Mouse (Mus musculus) kidney, adult 2 months (tissue): ENCODE measurements at regions not wholly inside any gene's neighbourhood (a gene's known extent, or its start where the extent isn't known, plus 50 kb on each side); places are given as distances from the start of the nearest gene placed in this dataset.

Source experiments
- DNase-seq: peaks from one replicate; pipeline ENCODE4 v3.0.0; 2021
- H3K27ac ChIP-seq: fragments of 200-500 bp; 2 replicates; pipeline ENCODE4 v1.5.1; 2012; ENCODE audit warnings: low read depth, low read length, control low read depth, inconsistent platforms; ENCODE audit not compliant: insufficient read depth
- H3K27me3 ChIP-seq: fragments of 200-500 bp; replicated peaks from 2 replicates; pipeline ENCODE4 v1.6.1; 2012; ENCODE audit warnings: mild to moderate bottlenecking, moderate library complexity, low read length, inconsistent platforms; ENCODE audit not compliant: control insufficient read depth, insufficient read depth
- H3K36me3 ChIP-seq: fragments of 200-500 bp; 2 replicates; pipeline ENCODE4 v1.6.1; 2012; ENCODE audit warnings: mild to moderate bottlenecking, moderate library complexity, low read length, inconsistent platforms; ENCODE audit not compliant: control insufficient read depth, insufficient read depth
- H3K4me1 ChIP-seq: fragments of 200-500 bp; 2 replicates; pipeline ENCODE4 v1.6.1; 2011; ENCODE audit warnings: low read length; ENCODE audit not compliant: control insufficient read depth, insufficient read depth
- H3K4me3 ChIP-seq: fragments of 200-500 bp; 2 replicates; pipeline ENCODE4 v1.5.1; 2011; ENCODE audit warnings: mild to moderate bottlenecking, low read depth, low read length, control low read depth; ENCODE audit not compliant: insufficient read depth
- CTCF ChIP-seq: fragments of 200-500 bp; conservative IDR thresholded peaks from 2 replicates; pipeline ENCODE4 v1.5.1; 2011; ENCODE audit warnings: low read depth, mild to moderate bottlenecking, control low read depth, low read length, moderate library complexity, mixed read lengths; ENCODE audit not compliant: insufficient read depth, insufficient read length
- POLR2A ChIP-seq: fragments of 200-500 bp; IDR thresholded peaks from one replicate; pipeline ENCODE4 v1.6.1; 2011; ENCODE audit warnings: low read depth, low read length, control low read depth
- WGBS: fragments of 180-500 bp; shearing (Covaris S2); methylation state at CpG from one replicate; pipeline ENCODE4 v1.1.7; 2018; 5-methylcytosine and 5-hydroxymethylcytosine counted together

DNA sequence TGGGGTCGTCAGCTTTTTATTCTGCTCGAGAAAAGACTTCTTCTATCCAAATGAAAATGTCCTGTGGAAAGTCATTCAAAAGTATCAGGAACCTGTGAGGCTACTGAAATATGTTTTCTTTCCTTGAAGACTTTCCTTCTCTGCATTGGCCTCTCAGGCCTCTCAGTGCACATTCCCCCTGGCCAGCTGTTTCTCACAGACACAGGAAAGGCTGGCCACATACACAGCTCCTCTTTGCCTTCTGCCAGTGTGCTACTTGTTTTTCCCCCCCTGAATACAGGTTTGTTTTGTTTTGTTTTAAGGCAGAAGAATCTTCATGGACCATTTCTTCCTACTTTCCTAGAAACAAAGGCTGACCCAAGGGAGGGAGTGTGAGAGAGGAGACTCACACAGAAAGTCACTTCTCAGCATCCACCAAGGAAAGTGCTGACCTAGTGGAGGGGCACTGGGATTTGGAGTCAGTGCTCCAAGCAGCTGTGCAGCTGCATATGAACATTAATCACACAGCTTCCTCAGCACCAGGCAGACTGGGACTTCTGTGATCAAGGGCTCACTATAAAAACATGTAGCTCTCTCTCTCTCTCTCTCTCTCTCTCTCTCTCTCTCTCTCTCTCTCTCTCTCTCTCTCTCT, 324.0 kb downstream of the Etaa1 start:
- H3K4me3 ChIP-seq: no peak overlapping the region
- TF ChIP-seq POLR2A (no peak), CTCF (no peak)
- no peaks in the 10 kb centered on the region for H3K27me3 ChIP-seq
- DNase-seq: peak; percentile 1
- no peaks in the 10 kb centered on the region for H3K4me1 ChIP-seq
- H3K36me3 ChIP-seq: no peaks in the 10 kb centered on the region
- H3K27ac ChIP-seq: no peak overlapping the region
- WGBS: 43% methylated on average over 2 of the region's 2 CpGs

DNA sequence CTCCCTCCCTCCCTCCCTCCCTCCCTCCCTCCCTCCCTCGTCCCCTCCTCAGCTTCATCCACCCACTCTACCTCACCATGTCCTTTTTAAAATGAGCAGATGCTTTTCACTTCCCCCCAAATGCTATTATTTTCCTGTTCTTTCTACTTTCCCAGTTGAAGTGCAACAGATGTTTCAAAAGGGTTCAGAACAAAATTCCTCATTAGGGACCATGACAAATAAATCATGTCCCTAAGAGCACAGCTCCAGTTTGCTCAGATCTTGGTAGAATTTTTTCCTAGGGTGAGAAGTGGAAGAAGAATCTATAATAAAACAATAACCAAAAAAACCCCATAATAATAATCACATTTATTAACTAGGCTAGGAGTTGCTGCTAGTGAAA, 323.5 kb downstream of the Etaa1 start:
- Histone ChIP-seq H3K27ac (no peak overlapping the region), H3K4me3 (no peak overlapping the region), H3K27me3 (no peaks in the 10 kb centered on the region), H3K4me1 (no peaks in the 10 kb centered on the region), H3K36me3 (no peaks in the 10 kb centered on the region)
- TF ChIP-seq POLR2A (no peak), CTCF (no peak)
- no CpG with 5 or more reads among the region's 1 CpGs for WGBS
- no peak for DNase-seq

GRCm38 (mm10) chr11:17637158-17637557, 316.5 kb downstream of the Etaa1 start:
- no peaks in the 10 kb centered on the region for H3K27me3 ChIP-seq
- H3K4me1 ChIP-seq: no peaks in the 10 kb centered on the region
- no peak overlapping the region for H3K4me3 ChIP-seq
- WGBS: 33% methylated on average over 3 of the region's 3 CpGs
- DNase-seq: no peak
- no peaks in the 10 kb centered on the region for H3K36me3 ChIP-seq
- H3K27ac ChIP-seq: no peak overlapping the region
- TF ChIP-seq POLR2A (no peak), CTCF (no peak)

GRCm38 (mm10) chr11:17639922-17640321, 313.8 kb downstream of the Etaa1 start:
- WGBS: 58% methylated on average over 7 of the region's 7 CpGs
- H3K27ac ChIP-seq: no peak overlapping the region
- TF ChIP-seq CTCF (no peak; the same call in 1 of the 2 replicates), POLR2A (no peak)
- no peak overlapping the region for H3K4me3 ChIP-seq
- H3K4me1 ChIP-seq: no peaks in the 10 kb centered on the region
- no peaks in the 10 kb centered on the region for H3K36me3 ChIP-seq
- DNase-seq: no peak
- H3K27me3 ChIP-seq: no peaks in the 10 kb centered on the region

DNA sequence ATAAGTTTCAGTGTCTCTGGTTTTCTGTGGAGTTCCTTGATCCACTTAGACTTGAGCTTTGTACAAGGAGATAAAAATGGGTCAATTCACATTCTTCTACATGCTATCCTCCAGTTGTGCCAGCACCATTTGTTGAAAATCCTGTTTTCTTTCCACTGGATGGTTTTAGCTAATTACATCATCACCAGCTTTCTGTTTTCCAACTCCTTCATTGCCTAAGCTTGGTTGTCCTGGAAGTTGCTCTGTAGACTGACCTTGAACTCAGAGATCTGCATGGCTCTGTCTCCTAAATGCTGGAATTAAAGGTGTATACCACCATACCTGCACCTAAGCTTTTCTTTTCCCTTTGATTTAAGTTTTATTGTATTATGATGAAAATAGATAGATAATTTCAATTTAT, 306.2 kb downstream of the Etaa1 start:
- Histone ChIP-seq H3K36me3 (no peaks in the 10 kb centered on the region), H3K4me3 (no peak overlapping the region), H3K27ac (no peak overlapping the region), H3K4me1 (no peaks in the 10 kb centered on the region; the same call in 1 of the 2 replicates), H3K27me3 (no peaks in the 10 kb centered on the region)
- DNase-seq: no peak
- TF ChIP-seq POLR2A: no peak
- TF ChIP-seq CTCF: no peak

DNA sequence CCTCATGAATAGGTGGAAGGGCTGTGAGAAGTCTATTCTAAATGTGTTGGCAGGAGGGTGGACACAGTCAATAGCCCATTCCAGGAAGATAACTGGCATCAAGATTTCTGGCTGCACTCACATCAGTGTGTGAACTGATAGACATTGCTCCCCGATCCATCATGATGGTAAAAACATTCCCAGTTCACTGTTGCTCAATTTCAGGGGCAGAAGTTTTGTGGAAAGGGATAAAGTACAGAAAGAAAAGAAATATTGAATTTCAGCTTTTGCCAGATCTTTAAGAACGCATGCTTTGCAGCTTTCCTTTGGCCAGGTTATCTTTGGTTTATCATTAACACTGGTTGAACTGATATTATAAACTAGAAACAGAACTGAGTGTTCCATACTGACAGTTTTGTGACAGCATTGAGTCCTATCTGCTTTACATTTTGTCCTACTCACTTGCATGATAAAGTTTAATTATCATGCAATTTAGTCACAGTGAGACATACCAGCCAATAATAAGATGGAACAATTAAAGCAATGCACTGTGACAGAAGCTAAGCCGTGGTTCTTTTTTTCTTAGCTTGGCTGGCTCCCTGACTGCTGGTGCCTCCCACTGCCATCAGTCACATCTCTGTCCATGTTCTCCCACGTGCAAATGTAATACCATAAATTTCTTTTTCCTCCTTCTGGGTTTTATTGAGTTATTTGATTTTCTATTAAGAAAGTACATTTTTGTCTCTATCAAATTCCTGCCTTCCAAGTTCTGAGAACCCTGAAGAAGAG, 302.1 kb downstream of the Etaa1 start:
- Histone ChIP-seq H3K27me3 (no peaks in the 10 kb centered on the region), H3K4me1 (no peaks in the 10 kb centered on the region; the same call in 1 of the 2 replicates), H3K36me3 (no peaks in the 10 kb centered on the region), H3K4me3 (no peak overlapping the region), H3K27ac (no peak overlapping the region)
- DNase-seq: peak; percentile 9
- 37% methylated on average over 4 of the region's 4 CpGs for WGBS
- no peak for TF ChIP-seq POLR2A
- no peak for TF ChIP-seq CTCF

DNA sequence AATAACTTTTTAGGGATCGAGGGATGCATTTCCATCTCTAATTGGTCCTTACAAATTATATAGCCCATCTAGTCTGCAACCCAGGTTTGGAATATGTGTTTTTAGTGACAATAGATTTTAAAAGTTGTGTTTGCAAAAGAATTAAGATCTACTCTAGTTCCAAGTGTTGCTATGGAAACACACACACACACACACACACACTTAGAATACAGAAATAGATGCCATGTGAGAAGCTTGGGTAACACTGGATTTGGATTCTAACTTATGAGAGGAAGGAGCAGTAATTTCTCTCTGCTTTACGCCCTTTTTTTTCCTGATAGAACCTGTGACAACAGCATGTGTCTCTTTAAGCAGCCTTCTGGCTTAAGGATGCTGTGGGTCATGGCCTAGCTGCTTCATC, 297.8 kb downstream of the Etaa1 start:
- no peaks in the 10 kb centered on the region; the same call in 1 of the 2 replicates for H3K27me3 ChIP-seq
- WGBS: 95% methylated on average over 2 of the region's 2 CpGs
- no peak overlapping the region for H3K4me3 ChIP-seq
- DNase-seq: no peak
- TF ChIP-seq POLR2A: no peak
- TF ChIP-seq CTCF: no peak
- no peaks in the 10 kb centered on the region for H3K36me3 ChIP-seq
- H3K4me1 ChIP-seq: no peaks in the 10 kb centered on the region; the same call in 1 of the 2 replicates
- no peak overlapping the region for H3K27ac ChIP-seq
